Mouse (Mus musculus): ENCODE results near the gene Gmeb2. TPM values are rescaled to one million over a fixed set of nuclear protein-coding genes. Genes with fewer than 3 reads are reported as not detected.
"Not testable (repeated sequence)": the region's sequence is repeated elsewhere in the genome, so short reads cannot be mapped to it uniquely, and the experiment has no call there.

Gmeb2 gene
- 15.7 and 18.7 TPM in 2 replicates for polyA plus RNA-seq (2015; fragmentation: Nextera tagmentation; extraction: Ambion mirVana)

DNA sequence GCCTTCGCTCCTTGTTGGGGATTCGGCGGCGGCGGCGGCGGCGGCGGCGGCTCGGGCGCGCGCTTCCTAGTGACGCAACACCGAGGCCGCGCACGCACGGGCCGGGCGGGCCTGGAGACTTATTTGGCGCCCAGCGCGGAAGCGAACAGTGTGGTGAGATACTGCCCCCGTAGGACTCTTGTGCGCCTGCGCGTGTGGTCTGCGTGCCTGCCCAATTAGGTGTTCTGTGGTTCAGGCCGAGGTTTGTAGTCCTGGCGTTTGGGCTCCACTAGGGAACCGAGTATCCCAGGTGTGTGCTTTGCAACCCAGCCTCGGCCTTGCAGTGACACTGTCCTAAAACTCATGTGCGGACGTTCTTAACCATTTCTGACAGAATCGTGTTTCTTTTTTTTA is at the start of gene Gmeb2:
Gene Gmeb2 (minus strand): TSS at position 78 of the 393 bp plus-strand sequence.
- Histone ChIP-seq H3K36me3 (ENCODE audit: insufficient read depth, low read length) (peaks cover 11% of the 10 kb centered on the region; the same call in 1 of the 2 replicates), H3K4me1 (ENCODE audit: insufficient read depth, low read length) (peaks cover 11% of the 10 kb centered on the region), H3K9ac (replicated peaks; ENCODE audit: low read length) (peak within 1 kb of the TSS; percentile 96), H3K4me3 (ENCODE audit: low read length) (peak within 1 kb of the TSS; percentile 75), H3K27ac (ENCODE audit: low read length) (peak within 1 kb of the TSS; percentile 95), H3K4me2 (replicated peaks; ENCODE audit: low read depth, low read length) (peak within 1 kb of the TSS; percentile 77)
- H3K9me3 ChIP-seq (ENCODE audit: low read length); H3K27me3 ChIP-seq (ENCODE audit: insufficient read depth, low read length): not testable (repeated sequence)
- ATAC-seq (ENCODE audit: low FRiP score, low TSS enrichment): peak; percentile 98
- 6% methylated on average over 38 of the region's 38 CpGs for WGBS

DNA sequence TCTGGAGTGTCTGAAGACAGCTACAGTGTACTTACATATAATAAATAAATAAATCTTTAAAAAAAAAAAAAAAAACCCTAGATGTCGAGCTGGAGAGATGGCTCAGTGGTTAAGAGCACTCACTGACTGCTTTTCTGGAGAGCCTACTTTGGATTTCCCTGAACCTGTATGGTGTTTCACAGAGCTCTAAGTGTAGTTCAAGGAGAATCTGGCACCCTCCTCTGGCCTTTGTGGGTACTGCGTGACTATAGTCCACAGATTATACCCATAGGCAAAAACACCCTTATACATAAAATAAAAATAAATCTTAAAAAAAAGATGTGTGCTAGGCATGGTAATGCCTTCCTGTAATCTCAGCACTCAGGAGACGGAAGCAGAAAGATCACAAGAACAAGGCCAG is 46.2 kb upstream of the Gmeb2 start:
- H3K36me3 ChIP-seq (ENCODE audit: insufficient read depth, low read length): peaks cover 50% of the 10 kb centered on the region
- ATAC-seq (ENCODE audit: low FRiP score, low TSS enrichment): 0 out of 2 replicates have a peak, but pooled peaks have one; percentile 57
- no peak overlapping the region for H3K4me3 ChIP-seq (ENCODE audit: low read length)
- no peaks in the 10 kb centered on the region for H3K27me3 ChIP-seq (ENCODE audit: insufficient read depth, low read length)
- WGBS: 61% methylated on average over 3 of the region's 3 CpGs
- no peaks in the 10 kb centered on the region for H3K4me1 ChIP-seq (ENCODE audit: insufficient read depth, low read length)
- H3K9me3 ChIP-seq (ENCODE audit: low read length): no peaks in the 10 kb centered on the region
- no peak overlapping the region for H3K27ac ChIP-seq (ENCODE audit: low read length)
- H3K4me2 ChIP-seq (replicated peaks; ENCODE audit: low read depth, low read length): no peak overlapping the region
- no peak overlapping the region for H3K9ac ChIP-seq (replicated peaks; ENCODE audit: low read length)

DNA sequence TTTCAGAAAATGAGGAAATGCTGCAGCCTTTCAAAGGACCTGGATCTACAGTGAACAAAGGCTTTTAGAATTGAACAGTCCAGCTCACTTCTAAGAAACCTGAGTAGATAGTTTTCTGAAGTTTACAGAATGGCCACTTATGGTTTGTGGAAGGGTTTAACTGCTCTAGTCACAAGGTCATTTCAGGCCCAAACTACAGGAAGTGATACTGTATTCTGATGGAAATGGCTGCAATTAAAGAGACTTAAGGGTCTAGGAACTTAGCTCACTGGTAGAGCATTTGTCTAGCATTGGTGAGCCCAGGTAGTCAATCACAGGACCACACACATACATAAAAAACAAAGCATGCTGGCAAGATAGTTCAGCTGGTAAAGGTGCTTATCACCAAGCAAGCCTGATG is 44.7 kb upstream of the Gmeb2 start:
- Histone ChIP-seq H3K27me3 (ENCODE audit: insufficient read depth, low read length) (no peaks in the 10 kb centered on the region), H3K4me2 (replicated peaks; ENCODE audit: low read depth, low read length) (no peak overlapping the region), H3K27ac (ENCODE audit: low read length) (no peak overlapping the region), H3K4me3 (ENCODE audit: low read length) (no peak overlapping the region), H3K36me3 (ENCODE audit: insufficient read depth, low read length) (peaks cover 56% of the 10 kb centered on the region), H3K9me3 (ENCODE audit: low read length) (no peaks in the 10 kb centered on the region), H3K9ac (replicated peaks; ENCODE audit: low read length) (no peak overlapping the region), H3K4me1 (ENCODE audit: insufficient read depth, low read length) (no peaks in the 10 kb centered on the region)
- no peak for ATAC-seq (ENCODE audit: low FRiP score, low TSS enrichment)

DNA sequence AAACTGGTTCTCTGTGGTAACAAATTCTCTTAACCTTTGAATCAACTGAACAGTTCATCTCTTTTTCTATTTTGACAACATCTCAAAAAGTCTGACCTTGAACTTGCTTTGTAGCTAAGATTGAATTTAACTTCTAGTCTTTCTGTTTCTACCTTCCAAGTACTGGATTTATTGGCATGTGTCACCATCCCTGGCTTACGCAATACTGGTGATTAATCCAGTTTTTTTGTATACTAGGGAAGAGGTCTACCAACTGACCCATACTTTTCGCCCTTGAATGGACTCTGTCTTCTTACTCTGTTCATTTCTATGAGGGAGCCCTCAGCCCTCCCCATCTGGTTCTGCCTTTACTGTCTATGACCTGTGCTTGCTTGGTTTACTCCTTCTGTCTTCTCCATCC is 38.3 kb upstream of the Gmeb2 start:
- Histone ChIP-seq H3K4me1 (ENCODE audit: insufficient read depth, low read length) (no peaks in the 10 kb centered on the region), H3K27ac (ENCODE audit: low read length) (no peak overlapping the region), H3K27me3 (ENCODE audit: insufficient read depth, low read length) (no peaks in the 10 kb centered on the region), H3K36me3 (ENCODE audit: insufficient read depth, low read length) (peaks cover 56% of the 10 kb centered on the region), H3K9ac (replicated peaks; ENCODE audit: low read length) (no peak overlapping the region), H3K4me3 (ENCODE audit: low read length) (no peak overlapping the region), H3K4me2 (replicated peaks; ENCODE audit: low read depth, low read length) (no peak overlapping the region), H3K9me3 (ENCODE audit: low read length) (no peaks in the 10 kb centered on the region)
- WGBS: 96% methylated on average over 2 of the region's 2 CpGs
- ATAC-seq (ENCODE audit: low FRiP score, low TSS enrichment): no peak

DNA sequence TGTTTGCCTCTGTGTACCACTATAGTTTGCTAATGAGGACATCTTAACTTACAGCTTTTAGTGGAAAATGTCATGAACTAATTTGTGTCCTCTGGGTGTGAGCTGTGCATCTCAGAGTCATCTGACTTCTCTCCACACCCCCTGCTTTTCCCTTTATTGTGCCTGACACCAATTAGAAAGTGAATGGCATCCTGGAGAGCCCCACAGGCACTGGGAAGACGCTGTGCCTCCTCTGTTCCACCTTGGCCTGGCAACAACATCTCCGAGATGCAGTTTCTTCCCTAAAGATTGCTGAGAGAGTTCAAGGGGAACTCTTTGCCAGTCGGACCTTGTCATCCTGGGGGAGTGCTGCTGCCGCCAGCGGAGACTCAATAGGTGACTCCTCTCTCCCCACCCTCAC is 34.3 kb upstream of the Gmeb2 start:
- no peak for ATAC-seq (ENCODE audit: low FRiP score, low TSS enrichment)
- peaks cover 9% of the 10 kb centered on the region for H3K4me1 ChIP-seq (ENCODE audit: insufficient read depth, low read length)
- no peaks in the 10 kb centered on the region for H3K27me3 ChIP-seq (ENCODE audit: insufficient read depth, low read length)
- H3K27ac ChIP-seq (ENCODE audit: low read length): no peak overlapping the region
- H3K9me3 ChIP-seq (ENCODE audit: low read length): no peaks in the 10 kb centered on the region
- no peak overlapping the region for H3K4me3 ChIP-seq (ENCODE audit: low read length)
- H3K36me3 ChIP-seq (ENCODE audit: insufficient read depth, low read length): peaks cover 33% of the 10 kb centered on the region
- 71% methylated on average over 5 of the region's 5 CpGs for WGBS
- H3K9ac ChIP-seq (replicated peaks; ENCODE audit: low read length): no peak overlapping the region
- no peak overlapping the region for H3K4me2 ChIP-seq (replicated peaks; ENCODE audit: low read depth, low read length)

DNA sequence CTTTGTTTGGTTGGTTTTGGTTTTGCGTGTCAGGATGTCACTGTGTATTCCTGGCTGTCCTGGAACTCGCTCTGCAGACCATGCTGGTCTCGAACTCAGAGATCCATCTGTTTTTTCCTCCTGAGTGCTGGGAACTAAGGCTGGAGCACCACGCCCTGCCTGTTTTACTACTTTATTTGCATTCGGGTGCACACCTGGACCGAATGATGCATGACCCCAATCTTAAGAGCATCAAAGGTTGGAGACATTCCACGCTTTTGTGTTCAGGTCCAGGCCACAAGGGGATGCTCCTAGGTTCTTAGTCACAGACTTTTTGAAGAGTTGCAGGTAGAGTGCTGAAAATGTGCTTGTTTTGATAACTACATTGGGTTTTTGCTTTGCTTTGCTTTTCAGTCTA is 32.3 kb upstream of the Gmeb2 start:
- Histone ChIP-seq H3K27ac (ENCODE audit: low read length) (peak overlapping the region; percentile 60), H3K4me1 (ENCODE audit: insufficient read depth, low read length) (peaks cover 9% of the 10 kb centered on the region), H3K9me3 (ENCODE audit: low read length) (no peaks in the 10 kb centered on the region), H3K36me3 (ENCODE audit: insufficient read depth, low read length) (peaks cover 23% of the 10 kb centered on the region), H3K4me2 (replicated peaks; ENCODE audit: low read depth, low read length) (peak overlapping the region; percentile 80), H3K9ac (replicated peaks; ENCODE audit: low read length) (peak overlapping the region; percentile 68), H3K27me3 (ENCODE audit: insufficient read depth, low read length) (peaks cover 2% of the 10 kb centered on the region), H3K4me3 (ENCODE audit: low read length) (peak overlapping the region; percentile 66)
- 0 out of 2 replicates have a peak, but pooled peaks have one; percentile 5 for ATAC-seq (ENCODE audit: low FRiP score, low TSS enrichment)
- 12% methylated on average over 7 of the region's 7 CpGs for WGBS

DNA sequence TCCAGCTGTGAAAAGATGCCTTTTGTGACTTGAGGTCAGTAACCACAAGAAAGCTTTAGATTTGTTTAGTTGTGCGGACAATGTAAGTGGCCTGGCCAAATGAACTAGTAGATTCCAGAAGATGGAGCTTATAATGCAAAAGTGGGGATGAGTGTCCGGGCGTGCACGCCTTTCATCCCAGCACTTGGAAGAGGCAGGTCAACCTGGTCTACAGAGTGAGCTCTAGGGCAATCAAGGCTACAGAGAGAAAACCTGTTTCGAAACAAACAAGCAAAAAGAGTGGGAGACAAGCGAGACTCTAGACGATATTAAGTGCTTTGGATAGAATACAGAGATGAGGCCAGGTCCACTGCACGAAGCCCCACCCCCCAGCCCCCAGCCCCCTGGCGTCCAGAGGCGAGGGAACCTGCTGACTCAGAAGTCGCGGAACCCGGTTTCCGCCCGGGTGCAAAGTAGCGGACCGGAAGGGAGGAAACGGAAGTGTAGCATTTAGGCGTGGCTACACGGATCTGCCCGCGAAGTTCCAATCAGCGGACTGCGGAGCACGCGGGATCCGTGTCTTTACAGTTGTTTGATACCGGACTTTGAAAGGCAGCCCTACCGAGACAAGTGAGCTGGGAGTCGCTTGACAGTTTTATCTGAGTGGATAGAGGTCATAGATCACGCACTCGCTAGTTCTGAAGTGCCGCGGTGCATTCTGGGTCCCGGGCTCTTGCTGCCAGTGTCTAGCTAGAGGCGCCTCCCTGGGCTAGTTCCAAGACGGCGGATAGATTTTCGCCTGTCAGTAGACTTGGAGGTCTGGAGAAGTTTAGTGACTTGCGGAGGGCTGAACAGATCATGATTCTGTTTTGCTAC is 31.6 kb upstream of the Gmeb2 start, which contains the start of gene Rtel1:
Gene Rtel1 (plus strand): TSS at position 492 of the 855 bp plus-strand sequence.
- Histone ChIP-seq H3K27ac (ENCODE audit: low read length) (peak within 1 kb of the TSS; percentile 60), H3K4me3 (ENCODE audit: low read length) (peak within 1 kb of the TSS; percentile 66), H3K9ac (replicated peaks; ENCODE audit: low read length) (peak within 1 kb of the TSS; percentile 68), H3K36me3 (ENCODE audit: insufficient read depth, low read length) (peaks cover 17% of the 10 kb centered on the region), H3K4me2 (replicated peaks; ENCODE audit: low read depth, low read length) (peak within 1 kb of the TSS; percentile 80), H3K4me1 (ENCODE audit: insufficient read depth, low read length) (peaks cover 9% of the 10 kb centered on the region), H3K27me3 (ENCODE audit: insufficient read depth, low read length) (peaks cover 8% of the 10 kb centered on the region), H3K9me3 (ENCODE audit: low read length) (no peaks in the 10 kb centered on the region)
- ATAC-seq (ENCODE audit: low FRiP score, low TSS enrichment): peak; percentile 90
- whole genome bisulfite sequencing: 7% methylated on average over 40 of the region's 40 CpGs

DNA sequence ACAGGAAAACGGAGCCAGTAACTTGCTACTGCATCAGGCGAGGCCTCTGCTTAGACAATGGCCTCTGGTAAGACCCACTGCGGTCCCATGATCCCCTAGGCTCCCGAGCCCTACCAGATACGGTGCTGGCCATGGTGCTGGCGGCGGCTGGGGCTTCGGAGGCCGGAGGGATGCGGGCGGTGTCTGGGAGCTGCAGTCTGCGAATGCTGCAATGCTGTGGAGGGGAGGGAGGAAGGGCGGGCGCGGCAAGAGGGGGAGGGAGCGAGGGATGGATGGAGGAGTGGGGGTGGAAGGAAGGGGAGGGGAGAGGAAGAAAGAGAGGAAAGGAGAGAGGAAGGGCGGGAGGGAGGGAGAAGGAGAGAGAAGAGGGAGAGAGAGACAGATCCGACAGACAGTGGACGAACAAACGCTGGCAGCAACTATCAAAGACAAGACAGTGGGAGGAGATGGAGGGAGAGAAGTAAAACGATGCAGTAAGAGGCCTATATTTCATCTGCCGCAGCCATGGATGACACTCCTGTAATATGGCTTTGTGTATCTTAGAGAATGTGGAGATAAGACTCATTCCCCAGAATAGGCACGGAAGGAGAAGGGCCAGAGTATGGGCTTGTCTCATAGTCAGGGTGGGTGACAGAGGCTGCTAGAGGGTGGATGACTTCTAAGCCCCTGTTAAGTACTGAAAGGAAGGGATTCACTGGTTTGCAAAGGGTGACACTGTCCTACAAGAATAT is 26.4 kb upstream of the Gmeb2 start, which contains the start of gene Stmn3:
Gene Stmn3 (minus strand): TSS at position 421 of the 731 bp plus-strand sequence.
- Histone ChIP-seq H3K27me3 (ENCODE audit: insufficient read depth, low read length) (peaks cover 42% of the 10 kb centered on the region), H3K9me3 (ENCODE audit: low read length) (no peaks in the 10 kb centered on the region), H3K4me2 (replicated peaks; ENCODE audit: low read depth, low read length) (peak within 1 kb of the TSS; percentile 44), H3K9ac (replicated peaks; ENCODE audit: low read length) (no peak within 1 kb of the TSS), H3K4me3 (ENCODE audit: low read length) (peak within 1 kb of the TSS; percentile 23), H3K4me1 (ENCODE audit: insufficient read depth, low read length) (peaks cover 8% of the 10 kb centered on the region), H3K27ac (ENCODE audit: low read length) (no peak within 1 kb of the TSS), H3K36me3 (ENCODE audit: insufficient read depth, low read length) (no peaks in the 10 kb centered on the region)
- 4% methylated on average over 20 of the region's 23 CpGs for WGBS
- ATAC-seq (ENCODE audit: low FRiP score, low TSS enrichment): peak; percentile 77

DNA sequence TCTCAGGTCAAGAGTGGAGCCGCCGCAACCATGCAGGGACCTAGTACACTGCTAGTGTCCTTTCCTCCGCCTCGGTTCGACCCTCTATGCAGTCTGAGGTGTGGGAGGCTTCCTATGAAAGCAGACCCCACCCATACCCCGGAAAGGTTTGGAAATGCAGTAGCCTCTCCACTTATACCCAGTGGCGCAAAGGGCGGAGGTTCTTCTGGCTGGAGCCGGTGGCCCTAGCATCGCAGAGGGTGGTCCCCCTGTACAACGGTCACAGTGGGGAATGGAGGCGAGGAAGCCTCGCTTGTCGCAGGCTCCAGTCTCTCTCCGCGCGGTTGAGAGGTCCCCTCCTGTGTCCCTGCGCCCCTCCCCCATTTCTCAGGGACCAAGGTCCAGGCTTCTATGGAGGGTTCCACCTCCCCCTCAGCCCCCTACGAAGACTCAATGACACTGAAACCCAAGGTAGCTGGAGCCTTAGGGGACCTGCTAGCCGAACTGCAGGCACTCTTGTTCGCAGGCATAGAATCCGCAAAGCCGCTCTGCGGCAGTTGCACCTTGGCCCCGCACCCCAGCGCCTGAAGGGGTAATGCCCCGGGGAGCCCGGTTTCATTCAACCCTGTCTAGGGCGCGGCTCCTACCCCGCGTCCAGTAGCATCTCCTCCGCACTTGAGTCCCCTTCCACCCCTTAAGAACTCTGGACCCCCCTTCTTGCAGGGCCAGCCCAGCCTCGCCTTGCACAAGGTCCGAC is 25.7 kb upstream of the Gmeb2 start:
- Histone ChIP-seq H3K27me3 (ENCODE audit: insufficient read depth, low read length) (peaks cover 42% of the 10 kb centered on the region), H3K4me3 (ENCODE audit: low read length) (peak overlapping the region; percentile 23), H3K4me2 (replicated peaks; ENCODE audit: low read depth, low read length) (peak overlapping the region; percentile 44), H3K9ac (replicated peaks; ENCODE audit: low read length) (no peak overlapping the region), H3K27ac (ENCODE audit: low read length) (no peak overlapping the region), H3K36me3 (ENCODE audit: insufficient read depth, low read length) (no peaks in the 10 kb centered on the region), H3K4me1 (ENCODE audit: insufficient read depth, low read length) (peaks cover 8% of the 10 kb centered on the region), H3K9me3 (ENCODE audit: low read length) (no peaks in the 10 kb centered on the region)
- peak; percentile 59; the same call in 1 of the 2 replicates for ATAC-seq (ENCODE audit: low FRiP score, low TSS enrichment)
- 3% methylated on average over 35 of the region's 35 CpGs for WGBS

Data from kidney, embryonic 16.5 days (tissue).